Mouse (Mus musculus): ENCODE results near the gene Sema4g.

DNA sequence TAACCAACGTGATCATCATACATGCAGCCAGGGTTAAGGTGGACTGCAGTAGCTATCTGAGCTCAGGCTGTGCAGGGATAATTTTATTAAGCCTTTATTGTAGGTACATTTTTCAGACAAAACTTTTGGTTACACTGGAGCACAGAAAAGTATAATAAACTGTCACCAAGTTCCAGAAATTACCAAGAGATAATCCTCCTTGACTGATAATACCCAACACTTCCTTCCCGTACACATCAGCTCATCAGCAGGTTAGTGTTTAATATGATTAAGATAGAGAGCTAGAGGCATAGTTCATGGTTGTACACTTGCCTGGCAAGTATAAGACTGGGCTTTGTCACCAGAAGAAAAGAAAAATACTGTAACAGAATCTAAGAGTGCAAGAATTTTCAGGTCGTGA, 20.6 kb upstream of the Sema4g start:
- TF ChIP-seq CTCF (IDR thresholded peaks at IDR 0.05 in 2 of 3, conservative IDR thresholded peaks at IDR 0.05 in 1 of 3; ENCODE audit: control insufficient read depth in 1 of 3, insufficient read depth in 1 of 3, low read depth in 2 of 3, low read length in 3 of 3, poor library complexity in 1 of 3, severe bottlenecking in 1 of 3) (no peak), KAT2A (conservative IDR thresholded peaks at IDR 0.05; ENCODE audit: low read depth, low read length) (no peak), POLR2A (IDR thresholded peaks at IDR 0.05; ENCODE audit: control insufficient read depth in 1 of 2, insufficient read depth in 1 of 2, low read depth in 1 of 2, low read length in 2 of 2, poor library complexity in 1 of 2) (no peak), MAFK (IDR thresholded peaks at IDR 0.05; ENCODE audit: borderline replicate concordance, low read depth, low read length) (no peak), UBTF (IDR thresholded peaks at IDR 0.05; ENCODE audit: borderline replicate concordance, insufficient read depth, low read depth, low read length) (no peak), GATA1 (IDR thresholded peaks at IDR 0.05; ENCODE audit: low read depth, low read length) (peak; percentile 79), EP300 (IDR thresholded peaks at IDR 0.05; ENCODE audit: low read depth in 1 of 2, low read length in 2 of 2) (peak; percentile 68 to 69; a peak in 3 of 4 replicates), TCF12 (IDR thresholded peaks at IDR 0.05; ENCODE audit: low read depth, low read length) (peak; percentile 19; the same call in 1 of the 2 replicates), CHD2 (IDR thresholded peaks at IDR 0.05; ENCODE audit: low read length) (no peak), ZNF384 (IDR thresholded peaks at IDR 0.05; ENCODE audit: low read depth, low read length) (no peak)
